Mouse (Mus musculus) adrenal gland, postnatal 25 days (tissue): ENCODE measurements around the gene Prkaca. TPM values are rescaled to one million over a fixed set of nuclear protein-coding genes. Genes with fewer than 3 reads are reported as not detected.
"Not testable (repeated sequence)": the region's sequence is repeated elsewhere in the genome, so short reads cannot be mapped to it uniquely, and the experiment has no call there.

ENCODE experiments used
- DNase-seq: peaks from one replicate; pipeline ENCODE4 v3.0.0; 2021; ENCODE audit warnings: mixed read lengths
- total RNA-seq: library from RNA; stranded (reverse); gene quantifications from 2 replicates; pipeline ENCODE4 v1.2.3, GENCODE M21; 2021

Gene Prkaca
- total RNA-seq, 1 experiment from 2014 or later: 302 TPM

- DNase-seq: no peak
These were observed 3.4 kb downstream of the Prkaca start for GRCm38 (mm10) chr8:83976101-83976630.

- no peak for DNase-seq
These were observed 4.1 kb downstream of the Prkaca start for GRCm38 (mm10) chr8:83976779-83977350.

GRCm38 (mm10) chr8:83977646-83978045 is 4.9 kb downstream of the Prkaca start:
- peak; percentile 33 for DNase-seq

GRCm38 (mm10) chr8:83978200-83978599 is 5.4 kb downstream of the Prkaca start:
- DNase-seq: no peak

- DNase-seq: no peak
These were observed 7.5 kb downstream of the Prkaca start for GRCm38 (mm10) chr8:83980250-83980649.

GRCm38 (mm10) chr8:83980845-83981244 is 8.1 kb downstream of the Prkaca start:
- peak; percentile 52 for DNase-seq

GRCm38 (mm10) chr8:83981533-83981932 is 8.7 kb downstream of the Prkaca start:
- DNase-seq: no peak

- DNase-seq: no peak
These were observed 9.7 kb downstream of the Prkaca start for GRCm38 (mm10) chr8:83982449-83982848.

GRCm38 (mm10) chr8:83983222-83983621 is 10.4 kb downstream of the Prkaca start:
- not testable (repeated sequence) for DNase-seq

GRCm38 (mm10) chr8:83989243-83989642 is 16.4 kb downstream of the Prkaca start:
- no peak for DNase-seq

GRCm38 (mm10) chr8:83990170-83990569 is 17.4 kb downstream of the Prkaca start:
- no peak for DNase-seq

GRCm38 (mm10) chr8:83992488-83992887 is 19.7 kb downstream of the Prkaca start:
- no peak for DNase-seq

GRCm38 (mm10) chr8:83994030-83994429 is 21.2 kb downstream of the Prkaca start:
- no peak for DNase-seq

- no peak for DNase-seq
These were observed 23.2 kb downstream of the Prkaca start for GRCm38 (mm10) chr8:83995973-83996372.

- DNase-seq: peak; percentile 94
These were observed 24.0 kb downstream of the Prkaca start for GRCm38 (mm10) chr8:83996567-83997505.

- DNase-seq: peak; percentile 43
These were observed 24.8 kb downstream of the Prkaca start, which contains the start of gene Samd1 for GRCm38 (mm10) chr8:83997511-83998141. Gene Samd1, plus strand, starts transcription at chr8:83997672.

GRCm38 (mm10) chr8:83998231-83999056 is 25.7 kb downstream of the Prkaca start:
- peak; percentile 56 for DNase-seq

GRCm38 (mm10) chr8:83999057-83999705 is 26.4 kb downstream of the Prkaca start:
- DNase-seq: no peak

GRCm38 (mm10) chr8:83999825-84000224 is 27.0 kb downstream of the Prkaca start:
- no peak for DNase-seq

GRCm38 (mm10) chr8:84001281-84002000 is 28.6 kb downstream of the Prkaca start, which contains the start of gene 1700067K01Rik:
Gene 1700067K01Rik, plus strand, starts transcription at chr8:84001502.
- DNase-seq: peak; percentile 10
